Mouse (Mus musculus): ENCODE results near the gene Ppp3r2. TPM values are rescaled to one million over a fixed set of nuclear protein-coding genes. Genes with fewer than 3 reads are reported as not detected.

The Ppp3r2 gene
- polyA plus RNA-seq, 1 experiment from 2014 or later, result 0.25 TPM

- 86% methylated on average over 5 of the region's 5 CpGs for WGBS
- Histone ChIP-seq H3K36me3 (ENCODE audit: control insufficient read depth, insufficient read depth, low read length) (peaks cover 39% of the 10 kb centered on the region), H3K4me1 (ENCODE audit: control insufficient read depth, insufficient read depth, low read length) (no peaks in the 10 kb centered on the region)
These were observed 17.0 kb downstream of the Ppp3r2 start for GRCm38 (mm10) chr4:49664850-49665249.

GRCm38 (mm10) chr4:49662231-49662630 is 19.6 kb downstream of the Ppp3r2 start:
- no peak for DNase-seq
- Histone ChIP-seq H3K4me1 (ENCODE audit: control insufficient read depth, insufficient read depth, low read length) (no peaks in the 10 kb centered on the region), H3K9ac (replicated peaks; ENCODE audit: low read length) (no peak overlapping the region), H3K36me3 (ENCODE audit: control insufficient read depth, insufficient read depth, low read length) (peaks cover 51% of the 10 kb centered on the region), H3K27ac (replicated peaks; ENCODE audit: low read depth, low read length) (no peak overlapping the region), H3K9me3 (ENCODE audit: control insufficient read depth, low read length) (no peaks in the 10 kb centered on the region), H3K4me2 (ENCODE audit: low read length) (no peak overlapping the region), H3K4me3 (replicated peaks; ENCODE audit: low read depth, low read length) (no peak overlapping the region), H3K27me3 (ENCODE audit: control insufficient read depth, insufficient read depth, low read length) (no peaks in the 10 kb centered on the region)
- WGBS, result 90% methylated on average over 4 of the region's 4 CpGs
- ATAC-seq (ENCODE audit: low FRiP score, low TSS enrichment), result no peak

More at GRCm38 (mm10) chr4:49664850-49665249, 17.0 kb downstream of the Ppp3r2 start:
- H3K27me3 ChIP-seq (ENCODE audit: control insufficient read depth, insufficient read depth, low read length), result no peaks in the 10 kb centered on the region
- H3K9ac ChIP-seq (replicated peaks; ENCODE audit: low read length), result no peak overlapping the region
- H3K4me3 ChIP-seq (replicated peaks; ENCODE audit: low read depth, low read length), result no peak overlapping the region
- ATAC-seq (ENCODE audit: low FRiP score, low TSS enrichment) (no peak), DNase-seq (no peak)
- no peak overlapping the region for H3K27ac ChIP-seq (replicated peaks; ENCODE audit: low read depth, low read length)
- H3K9me3 ChIP-seq (ENCODE audit: control insufficient read depth, low read length), result no peaks in the 10 kb centered on the region
- no peak overlapping the region for H3K4me2 ChIP-seq (ENCODE audit: low read length)

- Histone ChIP-seq H3K9me3 (ENCODE audit: control insufficient read depth, low read length) (no peaks in the 10 kb centered on the region), H3K27me3 (ENCODE audit: control insufficient read depth, insufficient read depth, low read length) (no peaks in the 10 kb centered on the region), H3K4me3 (replicated peaks; ENCODE audit: low read depth, low read length) (no peak overlapping the region), H3K27ac (replicated peaks; ENCODE audit: low read depth, low read length) (no peak overlapping the region), H3K4me2 (ENCODE audit: low read length) (no peak overlapping the region), H3K4me1 (ENCODE audit: control insufficient read depth, insufficient read depth, low read length) (no peaks in the 10 kb centered on the region), H3K36me3 (ENCODE audit: control insufficient read depth, insufficient read depth, low read length) (peaks cover 56% of the 10 kb centered on the region), H3K9ac (replicated peaks; ENCODE audit: low read length) (no peak overlapping the region)
- DNase-seq, result no peak
- no peak for ATAC-seq (ENCODE audit: low FRiP score, low TSS enrichment)
- 97% methylated on average over 9 of the region's 9 CpGs for WGBS
These were observed 20.2 kb downstream of the Ppp3r2 start for GRCm38 (mm10) chr4:49661664-49662063.

GRCm38 (mm10) chr4:49659421-49659820 is 22.4 kb downstream of the Ppp3r2 start:
- no peak overlapping the region for H3K4me3 ChIP-seq (replicated peaks; ENCODE audit: low read depth, low read length)
- H3K9ac ChIP-seq (replicated peaks; ENCODE audit: low read length), result no peak overlapping the region
- 86% methylated on average over 1 of the region's 1 CpGs for WGBS
- no peak overlapping the region for H3K4me2 ChIP-seq (ENCODE audit: low read length)
- H3K27ac ChIP-seq (replicated peaks; ENCODE audit: low read depth, low read length), result no peak overlapping the region
- no peaks in the 10 kb centered on the region for H3K27me3 ChIP-seq (ENCODE audit: control insufficient read depth, insufficient read depth, low read length)
- DNase-seq (peak; percentile 6), ATAC-seq (ENCODE audit: low FRiP score, low TSS enrichment) (no peak; the same call in 1 of the 2 replicates)
- no peaks in the 10 kb centered on the region for H3K9me3 ChIP-seq (ENCODE audit: control insufficient read depth, low read length)
- no peaks in the 10 kb centered on the region for H3K4me1 ChIP-seq (ENCODE audit: control insufficient read depth, insufficient read depth, low read length)
- peaks cover 71% of the 10 kb centered on the region for H3K36me3 ChIP-seq (ENCODE audit: control insufficient read depth, insufficient read depth, low read length)

GRCm38 (mm10) chr4:49639913-49640312 is 41.9 kb downstream of the Ppp3r2 start:
- Histone ChIP-seq H3K4me2 (ENCODE audit: low read length) (no peak overlapping the region), H3K9ac (replicated peaks; ENCODE audit: low read length) (no peak overlapping the region), H3K4me3 (replicated peaks; ENCODE audit: low read depth, low read length) (no peak overlapping the region), H3K4me1 (ENCODE audit: control insufficient read depth, insufficient read depth, low read length) (no peaks in the 10 kb centered on the region), H3K27ac (replicated peaks; ENCODE audit: low read depth, low read length) (no peak overlapping the region), H3K9me3 (ENCODE audit: control insufficient read depth, low read length) (no peaks in the 10 kb centered on the region), H3K36me3 (ENCODE audit: control insufficient read depth, insufficient read depth, low read length) (peaks cover 85% of the 10 kb centered on the region), H3K27me3 (ENCODE audit: control insufficient read depth, insufficient read depth, low read length) (no peaks in the 10 kb centered on the region)
- no peak for ATAC-seq (ENCODE audit: low FRiP score, low TSS enrichment)
- DNase-seq, result peak; percentile 9
- 84% methylated on average over 2 of the region's 2 CpGs for WGBS

- 0 out of 2 replicates have a peak, but pooled peaks cover 8% of the 10 kb centered on the region for H3K4me1 ChIP-seq (ENCODE audit: control insufficient read depth, insufficient read depth, low read length)
- H3K9me3 ChIP-seq (ENCODE audit: control insufficient read depth, low read length), result no peaks in the 10 kb centered on the region
- H3K4me2 ChIP-seq (ENCODE audit: low read length), result no peak overlapping the region
- H3K4me3 ChIP-seq (replicated peaks; ENCODE audit: low read depth, low read length), result no peak overlapping the region
- H3K9ac ChIP-seq (replicated peaks; ENCODE audit: low read length), result no peak overlapping the region
- H3K27ac ChIP-seq (replicated peaks; ENCODE audit: low read depth, low read length), result no peak overlapping the region
- no peak for ATAC-seq (ENCODE audit: low FRiP score, low TSS enrichment)
- H3K36me3 ChIP-seq (ENCODE audit: control insufficient read depth, insufficient read depth, low read length), result peaks cover 80% of the 10 kb centered on the region
- WGBS, result 95% methylated on average over 11 of the region's 11 CpGs
- DNase-seq, result no peak
- H3K27me3 ChIP-seq (ENCODE audit: control insufficient read depth, insufficient read depth, low read length), result no peaks in the 10 kb centered on the region
These were observed 44.0 kb downstream of the Ppp3r2 start for GRCm38 (mm10) chr4:49637821-49638220.

GRCm38 (mm10) chr4:49632139-49632481 is 49.7 kb downstream of the Ppp3r2 start:
- H3K9ac ChIP-seq (replicated peaks; ENCODE audit: low read length), result peak overlapping the region; percentile 75
- H3K4me3 ChIP-seq (replicated peaks; ENCODE audit: low read depth, low read length), result peak overlapping the region; percentile 60
- no peaks in the 10 kb centered on the region for H3K27me3 ChIP-seq (ENCODE audit: control insufficient read depth, insufficient read depth, low read length)
- peaks cover 35% of the 10 kb centered on the region for H3K36me3 ChIP-seq (ENCODE audit: control insufficient read depth, insufficient read depth, low read length)
- H3K4me1 ChIP-seq (ENCODE audit: control insufficient read depth, insufficient read depth, low read length), result 0 out of 2 replicates have a peak, but pooled peaks cover 8% of the 10 kb centered on the region
- peak overlapping the region; percentile 78 for H3K27ac ChIP-seq (replicated peaks; ENCODE audit: low read depth, low read length)
- peak overlapping the region; percentile 77 for H3K4me2 ChIP-seq (ENCODE audit: low read length)
- H3K9me3 ChIP-seq (ENCODE audit: control insufficient read depth, low read length), result no peaks in the 10 kb centered on the region
- ATAC-seq (ENCODE audit: low FRiP score, low TSS enrichment) (peak; percentile 82), DNase-seq (no peak)
- under 1% methylated on average over 30 of the region's 30 CpGs for whole genome bisulfite sequencing

- 4% methylated on average over 37 of the region's 37 CpGs for WGBS
- Histone ChIP-seq H3K9ac (replicated peaks; ENCODE audit: low read length) (peak within 1 kb of the TSS; percentile 75), H3K4me3 (replicated peaks; ENCODE audit: low read depth, low read length) (peak within 1 kb of the TSS; percentile 60), H3K36me3 (ENCODE audit: control insufficient read depth, insufficient read depth, low read length) (peaks cover 29% of the 10 kb centered on the region), H3K27me3 (ENCODE audit: control insufficient read depth, insufficient read depth, low read length) (no peaks in the 10 kb centered on the region), H3K27ac (replicated peaks; ENCODE audit: low read depth, low read length) (peak within 1 kb of the TSS; percentile 78), H3K9me3 (ENCODE audit: control insufficient read depth, low read length) (no peaks in the 10 kb centered on the region), H3K4me1 (ENCODE audit: control insufficient read depth, insufficient read depth, low read length) (0 out of 2 replicates have a peak, but pooled peaks cover 8% of the 10 kb centered on the region), H3K4me2 (ENCODE audit: low read length) (peak within 1 kb of the TSS; percentile 77)
- ATAC-seq (ENCODE audit: low FRiP score, low TSS enrichment), result peak; percentile 97
- peak; percentile 98 for DNase-seq
These were observed 50.3 kb downstream of the Ppp3r2 start, which contains the start of gene Rnf20 for GRCm38 (mm10) chr4:49631319-49632138. Rnf20 (plus strand) TSS chr4:49632006.

GRCm38 (mm10) chr4:49628941-49629340 is 52.9 kb downstream of the Ppp3r2 start:
- Histone ChIP-seq H3K4me3 (replicated peaks; ENCODE audit: low read depth, low read length) (no peak overlapping the region), H3K9ac (replicated peaks; ENCODE audit: low read length) (no peak overlapping the region), H3K4me2 (ENCODE audit: low read length) (no peak overlapping the region), H3K4me1 (ENCODE audit: control insufficient read depth, insufficient read depth, low read length) (0 out of 2 replicates have a peak, but pooled peaks cover 8% of the 10 kb centered on the region), H3K9me3 (ENCODE audit: control insufficient read depth, low read length) (no peaks in the 10 kb centered on the region), H3K27me3 (ENCODE audit: control insufficient read depth, insufficient read depth, low read length) (no peaks in the 10 kb centered on the region), H3K36me3 (ENCODE audit: control insufficient read depth, insufficient read depth, low read length) (peaks cover 4% of the 10 kb centered on the region; the same call in 1 of the 2 replicates), H3K27ac (replicated peaks; ENCODE audit: low read depth, low read length) (no peak overlapping the region)
- 75% methylated on average over 5 of the region's 5 CpGs for WGBS
- ATAC-seq (ENCODE audit: low FRiP score, low TSS enrichment) (no peak), DNase-seq (no peak)

Data from midbrain, embryonic 14.5 days (tissue).